7 mouse cellular contexts compared by ENCODE assay signal in the genomic region with DNA sequence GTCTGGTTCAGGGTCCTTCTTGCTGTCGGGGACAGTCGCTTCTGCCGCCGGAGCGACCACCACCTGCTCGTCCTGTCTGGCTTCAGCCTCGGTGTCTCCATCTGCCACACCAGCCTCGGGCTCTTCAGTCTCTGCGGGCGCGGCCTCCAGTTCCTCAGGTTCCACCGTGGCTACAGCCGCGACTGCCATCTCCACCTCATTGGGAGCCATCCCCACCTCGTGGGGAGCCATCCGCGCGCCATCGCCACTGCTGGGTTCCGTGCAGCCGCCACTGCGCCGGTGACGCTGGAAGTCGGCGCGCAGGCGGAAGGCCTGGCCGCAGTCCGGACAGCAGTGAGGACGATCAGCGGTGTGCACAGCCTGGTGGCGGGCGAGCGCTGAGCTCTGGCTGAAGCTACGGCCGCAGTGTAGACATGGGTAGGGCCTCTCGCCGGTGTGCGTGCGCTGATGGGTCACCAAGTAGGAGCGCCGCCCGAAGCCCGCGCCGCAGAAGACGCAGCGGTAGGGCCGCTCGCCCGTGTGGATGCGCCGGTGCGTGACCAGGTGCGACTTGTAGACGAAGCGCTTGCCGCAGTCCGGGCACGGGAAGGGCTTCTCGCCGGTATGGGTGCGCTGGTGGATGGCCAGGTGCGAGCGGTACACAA. TPM values are rescaled to one million over a fixed set of nuclear protein-coding genes. Genes with fewer than 3 reads are reported as not detected.
DNase-seq lines count a peak whose midpoint lies in the region; ATAC-seq lines count a peak whose summit lies in the region.

No protein-coding gene starts in this region.

- peaks cover 80% of the 10 kb centered on the region for H3K27me3 ChIP-seq in lung, embryonic 15.5 days
- peaks cover 94% of the 10 kb centered on the region for H3K27me3 ChIP-seq in hindbrain, embryonic 10.5 days (ENCODE audit: insufficient read depth, poor library complexity, severe bottlenecking)
- H3K27me3 ChIP-seq in neural tube, embryonic 12.5 days (replicated peaks), result peaks cover 76% of the 10 kb centered on the region

- no peak overlapping the region for H3K27ac ChIP-seq in lung, embryonic 15.5 days
- no peak overlapping the region for H3K27ac ChIP-seq in hindbrain, embryonic 10.5 days
- H3K27ac ChIP-seq in neural tube, embryonic 12.5 days, result no peak overlapping the region

- no peak overlapping the region for H3K9ac ChIP-seq in lung, embryonic 15.5 days
- 0 out of 2 replicates have a peak overlapping the region, but pooled peaks have one; percentile 21 for H3K9ac ChIP-seq in neural tube, embryonic 12.5 days

- H3K4me2 ChIP-seq in lung, embryonic 15.5 days, result peak overlapping the region; percentile 77
- peak overlapping the region; percentile 64 for H3K4me2 ChIP-seq in neural tube, embryonic 12.5 days (replicated peaks)

- H3K4me3 ChIP-seq in lung, embryonic 15.5 days, result peak overlapping the region; percentile 37
- H3K4me3 ChIP-seq in hindbrain, embryonic 10.5 days, result peak overlapping the region; percentile 51
- peak overlapping the region; percentile 31; the same call in 1 of the 2 replicates for H3K4me3 ChIP-seq in neural tube, embryonic 12.5 days

- ATAC-seq in lung, embryonic 15.5 days (ENCODE audit: borderline replicate concordance, extremely low read depth, low FRiP score, low TSS enrichment), result no peak
- no peak for ATAC-seq in neural tube, embryonic 12.5 days (ENCODE audit: low FRiP score, low read depth)

- peaks cover 22% of the 10 kb centered on the region for H3K4me1 ChIP-seq in lung, embryonic 15.5 days
- H3K4me1 ChIP-seq in hindbrain, embryonic 10.5 days (replicated peaks), result peaks cover 28% of the 10 kb centered on the region
- peaks cover 18% of the 10 kb centered on the region for H3K4me1 ChIP-seq in neural tube, embryonic 12.5 days

- no peak for DNase-seq in lung, postnatal 14 days
- peak; percentile 63 for DNase-seq in cerebellum, adult 9-11 months
- peak; percentile 55 for DNase-seq in hindbrain, embryonic 10.5 days (ENCODE audit: low spot score)
- DNase-seq in layer of hippocampus, adult 9-10 months (ENCODE audit: low spot score), result no peak
- DNase-seq in frontal cortex, postnatal 36 days (ENCODE audit: low spot score in 2 of 2), result no peak

- 18% methylated on average over 66 of the region's 66 CpGs for WGBS in lung, embryonic 15.5 days
- WGBS in hindbrain, embryonic 10.5 days, result 8% methylated on average over 66 of the region's 66 CpGs
- 6% methylated on average over 66 of the region's 66 CpGs for WGBS in neural tube, embryonic 12.5 days

- H3K9me3 ChIP-seq in lung, embryonic 15.5 days, result no peaks in the 10 kb centered on the region
- H3K9me3 ChIP-seq in hindbrain, embryonic 10.5 days, result no peaks in the 10 kb centered on the region
- H3K9me3 ChIP-seq in neural tube, embryonic 12.5 days, result no peaks in the 10 kb centered on the region

- peaks cover 5% of the 10 kb centered on the region; the same call in 1 of the 2 replicates for H3K36me3 ChIP-seq in lung, embryonic 15.5 days
- H3K36me3 ChIP-seq in hindbrain, embryonic 10.5 days, result peaks cover 80% of the 10 kb centered on the region
- peaks cover 78% of the 10 kb centered on the region for H3K36me3 ChIP-seq in neural tube, embryonic 12.5 days

RNA-seq across cellular contexts. Expression of gene Zfp316, which starts 15.2 kb away (rescaled TPM):
- polyA plus RNA-seq in lung, embryonic 15.5 days (2015; fragmentation: Nextera tagmentation; extraction: Ambion mirVana), result 2.8 and 3.1 TPM in 2 replicates
- polyA plus RNA-seq in hindbrain, embryonic 10.5 days (2016; fragmentation: Nextera tagmentation; extraction: Ambion mirVana), result 3.9 and 6.6 TPM in 2 replicates
- 17.3 and 17.4 TPM in 2 replicates for polyA plus RNA-seq in neural tube, embryonic 12.5 days (2016; fragmentation: Nextera tagmentation; extraction: Ambion mirVana)

RNA-seq across cellular contexts. Expression of gene Zfp12, which starts 19.6 kb away (rescaled TPM):
- 13.6 and 15.0 TPM in 2 replicates for polyA plus RNA-seq in lung, embryonic 15.5 days (2015; fragmentation: Nextera tagmentation; extraction: Ambion mirVana)
- polyA plus RNA-seq in hindbrain, embryonic 10.5 days (2016; fragmentation: Nextera tagmentation; extraction: Ambion mirVana), result 19.9 and 22.0 TPM in 2 replicates
- polyA plus RNA-seq in neural tube, embryonic 12.5 days (2016; fragmentation: Nextera tagmentation; extraction: Ambion mirVana), result 28.1 and 29.3 TPM in 2 replicates

RNA-seq across cellular contexts. Expression of gene Spdye4a, which starts 27.9 kb away (rescaled TPM):
- not detected in 2 replicates for polyA plus RNA-seq in lung, embryonic 15.5 days (2015; fragmentation: Nextera tagmentation; extraction: Ambion mirVana)
- polyA plus RNA-seq in hindbrain, embryonic 10.5 days (2016; fragmentation: Nextera tagmentation; extraction: Ambion mirVana), result not detected in 2 replicates
- not detected in 2 replicates for polyA plus RNA-seq in neural tube, embryonic 12.5 days (2016; fragmentation: Nextera tagmentation; extraction: Ambion mirVana)

RNA-seq across cellular contexts. Expression of gene Zfp853, which starts 38.8 kb away (rescaled TPM):
- polyA plus RNA-seq in lung, embryonic 15.5 days (2015; fragmentation: Nextera tagmentation; extraction: Ambion mirVana), result not detected in 2 replicates
- polyA plus RNA-seq in hindbrain, embryonic 10.5 days (2016; fragmentation: Nextera tagmentation; extraction: Ambion mirVana), result not detected in 2 replicates
- 0.13 TPM in 1 of 2 replicates, not detected in the other for polyA plus RNA-seq in neural tube, embryonic 12.5 days (2016; fragmentation: Nextera tagmentation; extraction: Ambion mirVana)

Comparison
In these comparisons a context has a peak if more than half of its experiments do, and no peak if none do; other contexts are left out.
1. DNase-seq: peak in cerebellum, adult 9-11 months (single experiment) and hindbrain, embryonic 10.5 days (single experiment); none in lung, postnatal 14 days (single experiment), layer of hippocampus, adult 9-10 months (single experiment) and frontal cortex, postnatal 36 days (0 of 2).
2. Peak in every context shown above with its lines, with median percentiles within 50 percentile points of each other: H3K4me3 ChIP-seq.